Mouse (Mus musculus) CH12.LX (cell line): ENCODE data around the gene Ncoa1. TPM values are rescaled to one million over a fixed set of nuclear protein-coding genes. Genes with fewer than 3 reads are reported as not detected.

ENCODE experiments used
- DNase-seq: peaks from one replicate; pipeline ENCODE4 v3.0.0-alpha.2; 2013; ENCODE audit errors: extremely low read depth
- H3K27ac ChIP-seq: 2 replicates; pipeline ENCODE4 v1.5.1; 2012; ENCODE audit warnings: low read depth, mild to moderate bottlenecking, control low read depth, moderate library complexity; ENCODE audit not compliant: insufficient read depth
- H3K27me3 ChIP-seq: replicated peaks from 2 replicates; pipeline ENCODE3; 2012; ENCODE audit warnings: inconsistent platforms
- H3K36me3 ChIP-seq, 2 experiments: replicated peaks in 1 of 2; 2 replicates each; pipeline versions ENCODE3 to v1.6.1; 2012; ENCODE audit warnings: inconsistent platforms in 1 of 2, low read length in 1 of 2, mild to moderate bottlenecking in 1 of 2, mixed read lengths in 1 of 2, moderate library complexity in 1 of 2; ENCODE audit not compliant: control insufficient read depth in 1 of 2, insufficient read depth in 1 of 2
- H3K4me1 ChIP-seq, 2 experiments: 2 replicates each; pipeline ENCODE4 v1.6.1; 2012; ENCODE audit warnings: inconsistent platforms in 1 of 2, moderate library complexity in 1 of 2; ENCODE audit not compliant: insufficient read depth in 2 of 2, control insufficient read depth in 1 of 2
- H3K4me2 ChIP-seq: 2 replicates; pipeline ENCODE4 v1.6.1; 2012; ENCODE audit warnings: low read depth, mild to moderate bottlenecking, control low read depth; ENCODE audit not compliant: poor library complexity, insufficient read depth, severe bottlenecking
- H3K4me3 ChIP-seq, 3 experiments: fragments of 150-350 bp in 1 of 3; sonication (generic) in 1 of 3; replicated peaks in 1 of 3; 2 replicates each; pipeline versions ENCODE3 to v1.5.1; 2011 to 2012; ENCODE audit warnings: low read depth in 2 of 3, low read length in 2 of 3, mild to moderate bottlenecking in 2 of 3, moderate library complexity in 2 of 3, control low read depth in 1 of 3, improper control_type of control experiment in 1 of 3, inconsistent platforms in 1 of 3, mixed read lengths in 1 of 3; ENCODE audit not compliant: poor library complexity in 1 of 3
- H3K79me2 ChIP-seq: replicated peaks from 2 replicates; pipeline ENCODE4 v1.6.1; 2012; ENCODE audit warnings: mild to moderate bottlenecking, moderate library complexity; ENCODE audit not compliant: control insufficient read depth, poor library complexity, insufficient read depth, severe bottlenecking; ENCODE audit errors: extremely low read depth
- H3K9ac ChIP-seq: 2 replicates; pipeline ENCODE4 v1.6.1; 2012; ENCODE audit warnings: low read depth, mild to moderate bottlenecking, control low read depth, moderate library complexity; ENCODE audit not compliant: insufficient read depth
- H3K9me3 ChIP-seq: replicated peaks from 2 replicates; pipeline ENCODE3; 2012; ENCODE audit warnings: low read length, inconsistent platforms, mixed read lengths
- BHLHE40 ChIP-seq: IDR thresholded peaks from 2 replicates; pipeline ENCODE4 v1.6.1; 2011; ENCODE audit warnings: mild to moderate bottlenecking, low read depth, low read length, improper control_type of control experiment
- CHD1 ChIP-seq: IDR thresholded peaks from 2 replicates; pipeline ENCODE4 v1.6.1; 2012; ENCODE audit warnings: low read depth, low read length, improper control_type of control experiment, inconsistent platforms
- CTCF ChIP-seq, 2 experiments: IDR thresholded peaks in 1 of 2; conservative IDR thresholded peaks in 1 of 2; 2 replicates each; pipeline ENCODE4 v1.5.1; 2011 to 2012; ENCODE audit warnings: low read depth in 2 of 2, low read length in 2 of 2, improper control_type of control experiment in 1 of 2, inconsistent platforms in 1 of 2, mild to moderate bottlenecking in 1 of 2, moderate library complexity in 1 of 2
- EP300 ChIP-seq: IDR thresholded peaks from 2 replicates; pipeline ENCODE4 v1.6.1; 2011; ENCODE audit warnings: low read length, improper control_type of control experiment
- GABPA ChIP-seq: IDR thresholded peaks from 2 replicates; pipeline ENCODE4 v1.6.1; 2012; ENCODE audit warnings: low read depth, low read length, improper control_type of control experiment, inconsistent platforms; ENCODE audit not compliant: insufficient replicate concordance
- JUND ChIP-seq: conservative IDR thresholded peaks from 2 replicates; pipeline ENCODE4 v1.6.1; 2011; ENCODE audit warnings: low read depth, low read length, improper control_type of control experiment
- KAT2A ChIP-seq: IDR thresholded peaks from 2 replicates; pipeline ENCODE4 v1.6.1; 2012; ENCODE audit warnings: low read length, improper control_type of control experiment, inconsistent platforms; ENCODE audit not compliant: insufficient replicate concordance
- MAZ ChIP-seq: IDR thresholded peaks from 2 replicates; pipeline ENCODE4 v1.6.1; 2012; ENCODE audit warnings: low read depth, mild to moderate bottlenecking, inconsistent platforms, low read length, improper control_type of control experiment, moderate library complexity
- RAD21 ChIP-seq: IDR thresholded peaks from 2 replicates; pipeline ENCODE4 v1.6.1; 2011; ENCODE audit warnings: low read depth, mild to moderate bottlenecking, low read length, improper control_type of control experiment, moderate library complexity
- RCOR1 ChIP-seq: conservative IDR thresholded peaks from 2 replicates; pipeline ENCODE4 v1.6.1; 2012; ENCODE audit warnings: low read depth, mild to moderate bottlenecking, inconsistent platforms, low read length, improper control_type of control experiment
- SMC3 ChIP-seq: IDR thresholded peaks from 2 replicates; pipeline ENCODE4 v1.6.1; 2011; ENCODE audit warnings: low read depth, low read length, improper control_type of control experiment
- ZNF384 ChIP-seq: IDR thresholded peaks from 2 replicates; pipeline ENCODE4 v1.6.1; 2012; ENCODE audit warnings: low read depth, low read length, improper control_type of control experiment, inconsistent platforms
- dilution Hi-C: fragments of 300-500 bp; cut with MboI; formaldehyde crosslinking; loops from 2 replicates; pipeline ENCODE4 v1.14.3; 2020; ENCODE audit warnings: low sequenced_read_pairs; ENCODE audit not compliant: extremely low pct_unique_long_range_greater_than_20kb, extremely low pct_ligation_motif_present
- in situ Hi-C: fragments of 300-500 bp; cut with MboI; formaldehyde crosslinking; loops from 3 replicates; pipeline ENCODE4 v1.14.3; 2019; ENCODE audit warnings: low sequenced_read_pairs, low pct_ligation_motif_present, low pct_unique_long_range_greater_than_20kb, mixed read lengths
- polyA plus RNA-seq: library from polyadenylated mRNA; unstranded; fragments of >175 nt; gene quantifications from 2 replicates; pipeline ENCODE4 v1.2.1, GENCODE M21; 2012; ENCODE audit warnings: low read depth; ENCODE audit not compliant: insufficient read length
- total RNA-seq, 2 experiments: library from RNA; depleted of rRNA; stranded (reverse); fragments of 300-350 nt in 1 of 2; fragments of >200 nt in 1 of 2; gene quantifications; 2 replicates each; pipeline ENCODE4 v1.2.3; 2012 to 2014

Ncoa1 gene
- total and polyA plus RNA-seq, 3 experiments: 2.4 to 6.4 (median 4.2) TPM

- dilution Hi-C loops: no loop called here
- no peak for TF ChIP-seq EP300
- no peak for TF ChIP-seq RAD21
- no peak for TF ChIP-seq MAZ
- TF ChIP-seq CHD1: no peak
- TF ChIP-seq JUND: no peak
- TF ChIP-seq, all 38 proteins: peak for 0
- H3K9ac ChIP-seq: no peak overlapping the region
- no peaks in the 10 kb centered on the region for H3K27me3 ChIP-seq
- H3K4me2 ChIP-seq: no peak overlapping the region
- H3K9me3 ChIP-seq: no peaks in the 10 kb centered on the region
- in situ Hi-C loops: no loop called here
- no peak for DNase-seq
- H3K4me3 ChIP-seq: no peak overlapping the region
- peaks cover 0 to 11% of the 10 kb centered on the region in 2 experiments; a peak in 2 of 4 replicates for H3K4me1 ChIP-seq
- H3K79me2 ChIP-seq: no peaks in the 10 kb centered on the region
- H3K36me3 ChIP-seq: no peaks in the 10 kb centered on the region
- H3K27ac ChIP-seq: no peak overlapping the region
Observed at GRCm38 (mm10) chr12:4392074-4392473, 84.9 kb downstream of the Ncoa1 start.

- Histone ChIP-seq H3K9me3 (no peaks in the 10 kb centered on the region), H3K27me3 (no peaks in the 10 kb centered on the region), H3K9ac (no peak overlapping the region), H3K79me2 (no peaks in the 10 kb centered on the region), H3K36me3 (no peaks in the 10 kb centered on the region), H3K4me2 (no peak overlapping the region), H3K27ac (no peak overlapping the region), H3K4me3 (no peak overlapping the region), H3K4me1 (peaks cover 0 to 9% of the 10 kb centered on the region in 2 experiments; a peak in 2 of 4 replicates)
- dilution Hi-C loops: no loop called here
- in situ Hi-C loops: no loop called here
- DNase-seq: no peak
- no peak for TF ChIP-seq JUND
- TF ChIP-seq ZNF384: no peak
- no peak for TF ChIP-seq RCOR1
- TF ChIP-seq KAT2A: no peak
- TF ChIP-seq CTCF (conservative IDR thresholded peaks at IDR 0.05 in 1 of 2, IDR thresholded peaks at IDR 0.05 in 1 of 2; ENCODE audit: low read depth in 2 of 2, low read length in 2 of 2): no peak
- no peak for TF ChIP-seq SMC3
Observed at GRCm38 (mm10) chr12:4391256-4391655, 85.7 kb downstream of the Ncoa1 start.

- no peak for DNase-seq
- in situ Hi-C loops (no loop called here), dilution Hi-C loops (no loop called here)
- TF ChIP-seq CTCF (conservative IDR thresholded peaks at IDR 0.05 in 1 of 2, IDR thresholded peaks at IDR 0.05 in 1 of 2; ENCODE audit: low read depth in 2 of 2, low read length in 2 of 2) (0 out of 4 replicates have a peak, but pooled peaks of 1 of the 2 experiments have one; percentile 4), GABPA (no peak), BHLHE40 (0 out of 2 replicates have a peak, but pooled peaks have one; percentile 8)
- Histone ChIP-seq H3K4me1 (peaks cover 0 to 6% of the 10 kb centered on the region in 2 experiments; a peak in 2 of 4 replicates), H3K4me3 (no peak overlapping the region), H3K36me3 (no peaks in the 10 kb centered on the region), H3K4me2 (no peak overlapping the region), H3K27me3 (no peaks in the 10 kb centered on the region), H3K79me2 (no peaks in the 10 kb centered on the region), H3K27ac (no peak overlapping the region), H3K9ac (no peak overlapping the region), H3K9me3 (no peaks in the 10 kb centered on the region)
Observed at GRCm38 (mm10) chr12:4390721-4391120, 86.3 kb downstream of the Ncoa1 start.
